Mouse (Mus musculus): Measurements from ENCODE around the gene Ccdc6.
A peak's percentile ranks its signal among the peaks of the same experiment; 100 is the strongest.

Ccdc6 gene

DNA sequence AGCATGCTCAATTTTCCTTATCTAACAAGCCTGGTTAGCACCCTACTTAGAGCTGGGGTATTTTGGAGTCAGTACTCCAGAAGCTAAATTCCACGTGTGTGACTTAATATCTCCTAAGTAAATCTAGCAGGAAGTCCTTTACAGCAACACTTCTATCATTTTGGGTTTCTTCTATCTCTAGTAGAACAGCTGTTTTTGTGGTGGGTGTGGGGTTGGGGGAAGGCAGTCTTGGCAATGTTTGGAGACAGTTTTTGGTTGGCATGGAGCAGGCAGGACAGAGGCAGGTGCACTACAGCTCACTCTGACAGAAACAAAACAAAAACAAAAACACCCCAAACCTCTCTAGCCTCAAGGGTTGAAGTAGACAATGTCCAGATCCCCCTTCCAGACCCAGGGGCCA is 3.1 kb upstream of the Ccdc6 start:
- no peak for DNase-seq (ENCODE audit: low read depth, low spot score)

DNA sequence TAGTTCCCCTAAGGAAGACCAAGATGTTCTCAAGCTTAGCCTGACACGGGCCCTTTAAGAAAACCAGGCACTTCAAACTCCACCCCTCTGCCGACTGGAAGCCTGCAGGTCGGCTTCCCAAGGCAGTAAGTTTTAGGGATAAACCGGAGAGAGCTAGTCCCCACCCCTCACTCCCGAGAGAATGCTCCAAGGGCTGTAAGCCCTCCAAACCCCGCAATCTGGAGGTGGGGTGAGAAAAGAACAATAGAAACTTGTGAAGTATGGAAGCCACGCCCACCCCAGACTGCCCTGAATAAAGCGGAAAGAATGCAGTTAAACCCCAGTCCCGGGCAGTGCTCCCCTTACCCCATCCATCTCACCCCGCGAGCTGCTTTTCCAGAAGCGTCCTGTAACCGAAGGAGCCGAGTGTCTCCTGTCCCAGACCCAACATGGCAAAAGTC is 1.9 kb upstream of the Ccdc6 start:
- peak; percentile 92 for DNase-seq (ENCODE audit: low read depth, low spot score)

DNA sequence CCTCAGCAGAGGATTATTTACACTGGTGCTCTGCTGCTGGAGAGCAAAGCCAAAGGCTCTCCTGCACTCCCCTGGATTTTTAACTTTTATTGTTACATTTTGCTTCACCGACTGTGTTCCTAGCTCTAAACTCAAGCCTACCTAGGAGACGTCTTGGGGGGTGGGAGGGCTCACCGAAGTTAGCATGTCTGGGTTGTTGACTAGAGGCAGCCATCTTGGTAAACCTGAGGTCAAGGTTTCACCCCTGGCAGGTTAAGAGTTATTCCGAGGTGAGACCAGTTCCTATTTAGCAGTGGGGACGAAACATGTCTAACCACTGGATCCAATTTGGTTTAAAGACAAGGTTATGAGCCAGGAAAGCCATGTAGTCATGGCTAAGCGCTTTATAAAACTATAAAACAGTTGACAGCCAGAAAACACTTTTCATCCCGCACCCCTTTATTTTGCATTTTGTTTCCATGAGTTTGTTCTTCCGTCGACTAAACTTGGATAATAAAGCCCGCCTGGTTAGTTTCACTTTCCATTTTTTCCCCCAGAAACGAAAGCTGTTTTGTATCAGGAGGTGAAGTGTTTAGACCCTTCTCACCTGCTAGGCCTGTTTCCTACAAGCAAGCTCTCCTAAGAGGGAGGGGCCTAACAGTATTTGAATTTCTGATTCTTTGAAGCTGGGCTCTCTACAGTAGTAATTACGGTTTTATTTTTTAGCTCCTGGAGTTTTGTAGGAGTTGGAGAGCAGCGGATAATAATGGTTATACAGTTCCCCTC is 1.2 kb upstream of the Ccdc6 start:
- peak; percentile 74 for DNase-seq (ENCODE audit: low read depth, low spot score)

DNA sequence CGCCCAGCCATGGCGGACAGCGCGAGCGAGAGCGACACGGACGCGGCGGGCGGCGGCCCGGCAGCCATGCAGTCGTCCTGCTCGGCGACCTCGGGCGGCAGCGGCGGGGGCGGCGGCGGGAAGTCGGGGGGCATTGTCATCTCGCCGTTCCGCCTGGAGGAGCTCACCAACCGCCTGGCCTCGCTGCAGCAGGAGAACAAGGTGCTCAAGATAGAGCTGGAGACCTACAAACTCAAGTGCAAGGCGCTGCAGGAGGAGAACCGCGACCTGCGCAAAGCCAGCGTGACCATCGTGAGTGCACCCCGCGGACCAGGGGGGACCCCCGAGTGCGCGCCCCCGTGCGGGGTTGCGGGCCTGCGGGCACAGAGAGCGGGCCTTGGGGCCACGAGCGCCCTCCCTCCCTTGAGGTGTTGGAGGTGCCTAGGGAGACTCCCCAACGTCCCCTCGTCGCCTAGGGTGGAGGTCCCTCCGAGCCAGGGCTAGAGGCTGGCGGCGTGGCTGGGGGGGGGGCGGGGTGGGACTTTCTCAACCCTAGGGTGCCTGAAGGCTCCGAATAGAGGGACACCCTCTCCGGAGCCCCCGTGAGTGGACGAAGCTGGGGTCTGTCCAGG is 475 bp downstream of the Ccdc6 start:
- DNase-seq (ENCODE audit: low read depth, low spot score): peak; percentile 50

DNA sequence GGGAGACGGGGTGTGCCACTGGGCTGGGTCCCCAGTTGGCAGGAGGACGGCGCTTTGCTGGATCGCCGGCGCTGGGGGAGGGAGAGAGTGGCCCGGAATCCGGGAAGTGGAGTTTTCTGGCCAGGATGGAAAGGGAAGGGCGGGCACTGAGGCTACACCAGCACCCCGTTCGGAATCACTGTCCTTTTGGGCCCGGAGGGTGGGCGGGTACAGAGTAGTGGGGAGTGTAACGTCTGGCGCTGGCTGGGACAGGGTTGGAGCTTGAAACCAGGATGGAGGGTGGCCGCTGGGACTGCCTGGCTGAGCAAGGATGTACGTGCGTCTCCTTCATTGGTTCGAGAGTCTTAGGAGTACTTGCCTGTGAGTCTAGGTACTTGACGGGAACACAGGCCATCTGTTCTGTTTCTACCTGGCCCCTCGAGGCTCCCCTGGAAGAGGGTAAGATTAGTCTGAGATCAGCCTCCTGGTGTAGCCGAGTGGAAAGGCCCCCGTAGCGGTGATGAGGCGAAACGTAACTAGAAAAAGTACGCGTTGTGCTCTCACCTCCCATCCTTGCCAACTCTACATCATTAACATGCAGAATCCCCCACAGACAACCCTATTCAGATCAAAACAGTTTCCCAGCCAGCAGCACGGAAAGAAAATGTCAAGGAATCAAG is 1.1 kb downstream of the Ccdc6 start:
- DNase-seq (ENCODE audit: low read depth, low spot score): peak; percentile 57

DNA sequence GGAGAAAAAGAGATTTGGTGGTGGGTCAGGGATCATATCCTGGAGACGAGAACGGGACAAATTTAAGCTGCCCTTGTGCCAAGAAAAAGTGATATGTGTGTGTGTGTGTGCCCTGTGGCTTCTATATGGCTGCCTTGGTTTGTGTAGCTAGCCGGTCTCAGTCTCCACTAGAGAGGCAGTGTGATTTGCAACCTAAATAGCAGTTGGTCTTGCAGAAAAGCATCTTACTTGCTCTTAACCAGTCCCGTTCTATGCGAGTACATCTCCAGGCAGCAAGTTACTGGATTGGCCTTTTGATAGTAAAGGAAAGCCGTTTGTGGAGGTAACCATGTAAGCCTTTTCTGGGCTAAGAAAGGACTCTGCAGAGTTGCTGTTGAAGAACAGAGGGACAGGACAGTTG is 1.7 kb downstream of the Ccdc6 start:
- no peak for DNase-seq (ENCODE audit: low read depth, low spot score)

DNA sequence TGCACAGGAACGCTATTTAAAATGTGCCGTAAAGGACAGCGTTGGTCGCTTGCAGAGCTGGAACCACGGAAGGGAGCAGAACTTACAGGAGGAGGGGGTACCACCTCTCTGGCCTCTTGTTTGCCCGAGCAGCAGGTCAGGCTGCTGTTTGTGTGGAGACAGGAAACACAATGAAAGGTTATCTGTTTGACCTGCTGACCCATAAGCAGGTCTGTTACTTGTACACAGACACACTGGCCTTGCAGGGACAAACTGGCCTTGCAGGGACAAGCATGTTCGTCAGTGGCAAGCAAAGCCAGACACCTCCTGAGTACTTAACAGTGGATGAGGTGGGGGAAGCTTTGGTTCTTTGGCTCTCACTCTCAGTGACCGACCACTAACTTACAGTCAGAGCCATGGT is 2.1 kb downstream of the Ccdc6 start:
- no peak for DNase-seq (ENCODE audit: low read depth, low spot score)

DNA sequence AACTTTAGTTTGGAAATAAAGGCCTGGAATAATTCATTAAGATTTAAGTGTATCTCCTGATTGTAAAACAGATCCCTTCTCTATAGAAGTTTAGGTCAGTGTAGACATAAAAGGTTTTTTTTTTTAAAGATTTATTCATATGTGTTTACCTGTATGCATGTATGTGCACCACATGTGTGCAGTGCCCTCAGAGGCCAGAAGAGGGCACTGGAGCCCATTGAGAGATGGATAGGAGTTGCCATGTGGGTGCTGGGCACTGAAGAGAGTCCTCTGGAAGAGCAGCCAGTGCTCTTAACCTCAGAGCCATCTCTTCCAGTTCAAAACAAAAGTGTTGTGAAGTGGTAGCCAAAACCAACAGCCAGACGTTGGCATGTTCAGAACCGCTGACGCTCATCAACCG is 5.2 kb downstream of the Ccdc6 start:
- peak; percentile 47 for DNase-seq (ENCODE audit: low read depth, low spot score)

DNA sequence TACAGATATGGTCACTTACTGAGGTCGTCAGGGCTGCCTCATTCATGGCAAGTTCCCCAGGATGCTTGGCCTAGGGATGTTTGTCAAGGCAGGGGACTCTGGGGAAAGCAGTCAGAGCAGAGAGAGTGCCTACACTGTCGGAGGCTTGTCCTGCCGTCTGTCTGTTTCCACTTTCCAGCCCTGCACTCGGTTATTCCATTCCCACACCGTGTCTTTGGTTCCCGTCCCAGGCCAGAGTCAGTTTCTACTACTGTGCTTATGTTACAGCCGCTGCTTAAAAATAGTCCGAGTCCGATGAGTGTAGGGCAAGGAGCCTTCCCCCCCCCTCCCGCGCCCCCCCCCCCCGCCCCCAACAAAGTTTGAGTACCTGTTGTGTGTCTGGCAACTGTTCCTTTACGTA is 11.1 kb downstream of the Ccdc6 start:
- no peak for DNase-seq (ENCODE audit: low read depth, low spot score)

DNA sequence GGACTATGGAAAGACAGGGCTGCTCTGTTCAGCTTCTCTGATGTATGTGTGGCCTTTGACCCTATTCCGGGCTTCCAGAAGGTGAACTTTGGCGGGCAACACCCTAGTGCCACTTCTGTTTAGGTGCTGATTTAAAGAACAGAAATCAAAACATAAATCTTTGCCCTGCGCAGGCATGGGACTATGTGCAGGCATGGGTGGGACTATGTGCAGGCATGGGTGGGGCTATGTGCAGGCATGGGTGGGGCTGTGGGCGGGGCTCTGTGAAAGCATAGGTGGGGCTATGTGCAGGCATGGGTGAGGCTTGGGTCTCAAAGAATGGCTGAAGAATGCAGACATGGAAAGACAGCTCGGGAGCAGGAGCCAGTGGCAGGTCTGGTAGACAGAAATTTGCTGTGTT is 13.1 kb downstream of the Ccdc6 start:
- peak; percentile 91 for DNase-seq (ENCODE audit: low read depth, low spot score)

DNA sequence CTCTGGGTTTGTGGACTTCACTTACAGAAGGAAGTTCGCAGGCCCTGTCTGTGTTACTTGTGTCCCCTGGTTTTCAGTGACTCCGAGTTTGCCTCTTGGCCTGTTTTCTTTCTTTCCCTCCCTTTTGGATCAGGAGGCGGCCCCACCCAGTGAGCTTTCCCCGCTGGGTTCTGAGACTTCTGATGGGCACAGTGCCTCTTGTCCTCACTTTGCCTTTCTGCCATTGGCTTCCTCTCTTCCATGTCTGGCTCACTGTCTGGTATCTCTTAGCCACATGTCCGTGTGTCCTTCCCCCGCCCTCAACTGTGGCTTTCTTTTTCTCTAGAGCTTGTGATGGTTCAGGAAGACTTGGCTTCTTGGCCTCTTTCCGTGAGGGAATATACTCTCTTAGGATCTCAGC is 13.9 kb downstream of the Ccdc6 start:
- DNase-seq (ENCODE audit: low read depth, low spot score): no peak

DNA sequence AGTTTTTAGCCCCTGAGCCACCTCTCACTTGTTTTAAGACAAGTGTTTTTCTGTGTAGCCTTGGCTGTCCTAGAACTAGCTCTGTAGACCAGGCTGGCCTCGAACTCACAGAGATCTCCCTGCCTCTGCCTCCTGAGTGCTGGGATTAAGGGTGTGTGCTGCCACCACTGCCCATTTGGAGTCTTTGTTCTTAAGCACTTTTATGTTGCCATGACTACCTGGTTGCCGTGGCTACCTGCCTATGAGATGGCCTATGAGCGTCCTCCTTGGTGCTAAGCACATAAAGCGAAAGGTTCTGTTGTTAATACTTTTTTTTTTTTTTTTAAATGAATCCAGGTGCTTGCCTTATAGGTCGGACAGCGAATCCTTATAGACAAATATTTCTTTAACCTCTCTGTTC is 14.7 kb downstream of the Ccdc6 start:
- DNase-seq (ENCODE audit: low read depth, low spot score): peak; percentile 60

DNA sequence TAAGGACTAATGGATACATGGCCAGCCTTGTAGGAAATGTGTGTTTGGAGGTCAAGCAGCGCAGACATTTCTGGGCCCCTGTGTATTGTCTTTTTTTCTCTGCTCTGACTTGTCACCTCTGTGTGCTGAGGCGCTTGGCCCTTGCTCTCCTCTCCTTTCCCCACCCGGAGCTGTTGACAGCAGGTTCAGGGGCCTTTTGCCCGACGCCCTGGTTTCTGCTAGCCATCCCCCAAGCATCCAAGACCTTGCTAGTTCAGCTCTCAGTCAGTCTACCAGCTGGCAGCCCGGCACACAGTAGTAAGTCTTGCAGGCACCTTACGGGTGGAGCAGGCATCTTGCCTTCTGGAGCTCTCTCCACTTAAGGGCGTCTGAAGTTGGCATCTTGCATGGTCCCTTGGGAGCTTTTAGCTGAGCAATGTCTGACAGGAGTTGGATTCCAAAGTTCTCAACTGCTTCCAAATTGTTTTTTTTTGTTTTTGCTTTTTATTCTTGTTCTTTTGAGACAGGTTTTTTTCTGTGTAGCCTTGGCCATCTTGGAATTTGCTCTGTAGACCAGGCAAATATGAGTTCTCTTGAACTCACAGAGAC is 17.2 kb downstream of the Ccdc6 start:
- no peak for DNase-seq (ENCODE audit: low read depth, low spot score)

DNA sequence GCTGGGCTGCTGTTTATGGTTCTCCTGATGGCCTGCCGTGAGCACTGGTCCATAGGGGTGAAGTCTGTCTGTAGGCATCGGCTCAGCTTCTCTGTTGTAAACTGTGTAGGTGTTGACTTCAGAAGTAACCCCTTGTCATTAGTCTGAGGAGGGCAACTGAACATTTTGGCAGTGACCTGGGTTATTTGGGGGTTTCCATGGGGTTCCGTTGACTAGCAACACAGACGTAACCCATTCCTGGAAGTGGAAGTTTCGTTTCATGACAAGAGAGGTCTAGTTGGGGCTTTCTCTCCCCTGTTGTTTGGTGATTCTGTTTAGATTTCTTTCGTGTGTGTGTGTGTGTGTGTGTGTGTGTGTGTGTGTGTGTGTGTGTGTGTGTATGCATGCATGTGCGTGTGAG is 19.5 kb downstream of the Ccdc6 start:
- no peak for DNase-seq (ENCODE audit: low read depth, low spot score)

DNA sequence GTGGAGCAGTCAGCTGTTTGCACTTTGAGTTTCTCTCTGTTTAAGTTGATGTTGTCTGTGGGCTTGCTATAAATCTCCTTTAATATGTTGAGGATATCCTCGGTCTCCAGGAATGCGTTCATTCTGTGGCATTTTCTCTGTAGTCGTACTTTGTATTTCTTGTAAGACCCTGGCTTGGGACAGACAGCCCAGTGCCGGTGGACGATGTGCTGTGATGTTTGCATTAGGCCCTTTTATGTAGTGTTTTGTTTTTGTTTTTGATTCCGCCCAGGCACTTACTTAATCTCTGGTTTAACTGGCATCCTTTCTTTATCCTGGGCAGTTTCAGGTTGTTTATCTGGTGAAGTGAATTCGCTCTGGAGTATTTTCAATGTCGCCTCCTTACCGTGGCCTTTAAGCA is 22.5 kb downstream of the Ccdc6 start:
- no peak for DNase-seq (ENCODE audit: low read depth, low spot score)

DNA sequence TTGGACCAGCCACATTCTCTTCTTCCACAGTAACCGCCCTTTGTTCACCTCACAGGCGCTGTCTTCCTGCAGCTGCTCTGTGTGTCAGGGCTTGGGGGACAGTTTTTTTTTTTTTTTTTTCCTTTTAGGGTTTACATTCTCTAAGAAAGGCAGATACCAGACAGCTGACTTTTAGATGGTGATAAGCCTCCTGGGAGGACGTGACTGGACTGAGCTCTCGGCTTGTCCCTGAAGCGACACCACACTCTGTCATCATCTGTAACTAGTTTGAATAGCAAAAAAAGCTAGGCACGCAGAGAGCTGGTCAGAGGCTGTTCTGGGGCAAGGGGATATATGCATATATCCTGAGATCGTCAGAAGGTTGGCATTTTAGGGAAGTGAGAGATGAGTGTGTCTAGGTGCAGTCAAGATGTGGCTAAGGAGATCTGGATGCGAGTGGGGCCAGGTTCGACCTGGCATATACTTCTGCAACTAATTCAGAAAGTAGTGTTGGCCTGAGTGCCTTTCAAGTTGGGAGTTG is 23.0 kb downstream of the Ccdc6 start:
- no peak for DNase-seq (ENCODE audit: low read depth, low spot score)

DNA sequence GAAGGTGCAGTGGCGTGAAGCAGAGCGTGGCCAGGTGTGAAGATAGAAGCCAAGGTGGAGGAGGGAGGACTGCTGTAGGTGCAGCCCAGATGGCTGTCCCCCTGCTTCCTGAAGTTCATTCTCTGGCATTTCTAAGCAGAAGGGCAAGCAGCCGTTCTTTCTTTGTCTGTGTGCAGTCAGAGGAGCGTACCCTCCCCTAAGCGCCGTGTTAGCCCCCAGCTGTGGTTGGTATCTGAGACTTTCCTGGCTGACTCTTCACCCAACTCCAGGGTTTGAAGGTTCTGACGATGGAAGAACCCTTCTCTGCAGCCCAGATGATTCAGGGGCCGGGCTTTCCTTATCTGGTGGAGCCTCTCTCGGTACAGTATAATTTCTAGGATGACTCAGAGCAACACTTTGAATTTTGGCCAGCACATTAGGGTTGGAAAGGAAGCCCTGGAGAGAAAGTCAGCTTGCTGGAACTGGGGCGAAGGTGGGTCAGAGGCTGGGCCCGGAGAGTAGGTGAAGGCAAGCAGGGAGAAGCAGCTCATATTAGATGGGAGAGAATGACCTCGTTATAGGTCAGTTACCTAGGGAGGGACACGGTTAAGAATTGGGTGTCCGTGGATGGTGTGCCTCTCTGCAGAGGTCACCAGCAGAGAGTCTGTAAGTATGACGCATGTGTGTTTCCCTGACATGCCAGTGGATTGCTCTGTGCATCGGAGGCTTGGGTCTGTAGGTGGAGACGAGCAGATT is 23.9 kb downstream of the Ccdc6 start:
- DNase-seq (ENCODE audit: low read depth, low spot score): no peak

DNA sequence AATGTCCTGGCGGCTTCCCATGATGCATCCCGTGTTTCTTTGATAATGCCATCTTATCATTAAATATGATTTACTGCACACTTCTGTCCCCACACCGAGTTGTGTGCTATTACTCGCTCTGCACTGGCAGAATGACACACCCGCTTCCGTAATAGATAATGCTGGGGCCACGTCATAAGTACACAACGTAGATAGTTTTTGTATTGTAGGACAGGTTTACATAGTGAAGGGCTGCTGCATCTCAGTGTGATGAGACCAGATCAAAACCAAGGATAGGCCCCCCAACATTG is 24.4 kb downstream of the Ccdc6 start:
- DNase-seq (ENCODE audit: low read depth, low spot score): no peak

DNA sequence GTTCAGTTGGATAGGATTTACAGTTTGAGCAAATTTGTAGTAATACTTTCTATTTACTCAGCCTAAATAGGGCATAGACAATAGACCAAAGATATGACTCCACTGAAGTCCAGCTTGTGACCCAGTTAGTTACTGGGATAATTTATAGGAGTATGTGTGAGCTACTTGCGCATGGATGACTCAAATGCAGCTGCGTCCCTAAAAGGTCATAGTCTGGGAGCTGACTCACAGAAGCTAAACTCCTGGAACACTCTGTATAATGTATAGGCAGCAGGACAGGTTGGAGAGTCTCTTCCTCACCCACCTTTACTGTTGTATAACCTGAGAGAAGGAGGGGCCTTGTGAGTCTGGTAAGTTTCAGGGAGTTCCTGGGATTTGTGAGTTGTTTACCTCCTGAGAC is 26.5 kb downstream of the Ccdc6 start:
- DNase-seq (ENCODE audit: low read depth, low spot score): no peak

DNA sequence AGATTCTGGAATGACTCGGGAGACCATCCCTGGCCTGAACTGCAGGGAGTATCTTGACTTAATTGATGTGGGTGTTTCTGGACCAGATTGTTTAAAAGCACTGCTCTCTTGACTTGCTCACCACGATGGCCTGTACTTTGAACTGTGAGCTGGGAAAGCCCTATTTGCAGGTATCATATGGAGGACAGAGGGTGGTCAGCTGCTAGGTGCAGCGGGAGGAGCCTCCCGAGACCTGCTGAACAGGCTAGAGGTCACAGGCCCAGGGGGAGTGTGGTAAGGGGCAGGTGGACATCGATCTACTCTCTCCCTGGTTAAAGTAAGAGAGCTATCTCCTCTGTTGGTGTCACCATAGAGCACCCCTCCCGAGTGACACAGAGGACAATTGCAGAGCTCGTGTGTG is 28.6 kb downstream of the Ccdc6 start:
- no peak for DNase-seq (ENCODE audit: low read depth, low spot score)

DNA sequence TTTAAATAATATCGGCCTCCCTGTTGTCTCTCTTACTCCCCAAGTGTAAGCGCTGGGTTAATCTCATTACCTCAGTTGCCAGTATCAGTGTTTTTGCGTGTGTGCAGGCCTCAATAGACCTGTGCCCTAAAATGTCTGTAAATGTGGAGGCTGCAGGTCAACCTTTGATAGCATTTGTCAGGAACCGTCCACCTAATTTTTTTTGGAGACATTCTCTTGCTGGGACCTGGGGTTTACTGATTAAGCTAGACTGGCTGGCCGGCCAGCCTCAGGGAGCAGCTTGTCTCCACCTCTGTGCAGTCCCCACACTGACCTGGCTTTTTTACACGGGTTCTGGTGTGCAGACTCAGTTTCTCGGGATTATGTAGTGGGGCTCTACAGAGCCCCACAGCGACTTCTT is 30.4 kb downstream of the Ccdc6 start:
- no peak for DNase-seq (ENCODE audit: low read depth, low spot score)

DNA sequence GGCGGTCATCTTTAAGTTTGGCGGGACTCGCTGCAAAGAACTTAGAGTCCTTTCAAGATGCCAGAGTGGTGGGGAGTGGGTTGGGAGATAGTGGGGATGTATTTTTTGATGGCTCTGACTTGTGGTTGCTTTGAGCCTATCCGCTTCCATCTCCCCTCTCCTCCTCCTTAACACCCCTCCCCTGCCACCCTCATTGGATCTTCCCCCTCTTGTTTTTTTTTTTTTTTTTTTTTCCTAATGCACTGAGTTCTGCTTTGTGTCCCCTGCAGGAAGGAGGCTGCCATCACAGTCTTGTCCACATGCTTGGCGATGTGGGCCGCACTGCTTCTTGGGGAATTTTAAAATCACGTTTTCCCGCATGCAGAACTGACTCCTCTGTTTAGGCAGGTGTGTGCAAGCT is 31.5 kb downstream of the Ccdc6 start:
- peak; percentile 55 for DNase-seq (ENCODE audit: low read depth, low spot score)
